Mouse (Mus musculus): Measurements from ENCODE around the gene Cdc14a. TPM values are rescaled to one million over a fixed set of nuclear protein-coding genes. Genes with fewer than 3 reads are reported as not detected.
"Not testable (repeated sequence)": the region's sequence is repeated elsewhere in the genome, so short reads cannot be mapped to it uniquely, and the experiment has no call there.

The Cdc14a gene
- total and polyA plus RNA-seq, 2 experiments from 2014 or later, result 3.1 to 4.1 TPM

DNA sequence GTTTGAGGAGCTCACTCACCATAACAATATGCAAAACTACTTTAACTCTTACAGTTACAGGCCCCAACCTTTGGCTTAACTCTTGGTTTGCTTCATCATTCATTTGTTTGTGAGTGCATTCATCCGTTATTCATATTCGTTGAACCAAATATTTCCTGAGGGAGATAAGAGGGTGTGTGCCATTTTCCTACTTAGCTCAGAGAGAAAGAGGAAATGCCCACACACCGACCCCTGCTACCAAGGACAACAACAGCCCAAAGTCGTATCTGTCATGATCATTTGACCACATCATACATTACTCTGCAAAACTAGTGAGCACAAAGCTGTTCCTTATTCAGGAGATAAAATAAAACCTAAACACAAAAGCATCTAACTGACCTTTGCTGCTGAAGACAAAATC lies 66.7 kb downstream of the Cdc14a start:
- DNase-seq (no peak), ATAC-seq (no peak)
- Histone ChIP-seq H3K27ac (ENCODE audit: low read depth, low read length) (no peak overlapping the region), H3K9me3 (ENCODE audit: low read length) (no peaks in the 10 kb centered on the region), H3K4me3 (ENCODE audit: low read depth, low read length) (no peak overlapping the region), H3K4me2 (ENCODE audit: low read depth) (no peak overlapping the region), H3K36me3 (ENCODE audit: insufficient read depth) (no peaks in the 10 kb centered on the region), H3K4me1 (ENCODE audit: insufficient read depth) (no peaks in the 10 kb centered on the region), H3K27me3 (ENCODE audit: insufficient read depth, low read length) (no peaks in the 10 kb centered on the region), H3K9ac (no peak overlapping the region)
- whole genome bisulfite sequencing, result 80% methylated on average over 4 of the region's 4 CpGs
- no peak for TF ChIP-seq CTCF (IDR thresholded peaks at IDR 0.05; ENCODE audit: low read depth)

DNA sequence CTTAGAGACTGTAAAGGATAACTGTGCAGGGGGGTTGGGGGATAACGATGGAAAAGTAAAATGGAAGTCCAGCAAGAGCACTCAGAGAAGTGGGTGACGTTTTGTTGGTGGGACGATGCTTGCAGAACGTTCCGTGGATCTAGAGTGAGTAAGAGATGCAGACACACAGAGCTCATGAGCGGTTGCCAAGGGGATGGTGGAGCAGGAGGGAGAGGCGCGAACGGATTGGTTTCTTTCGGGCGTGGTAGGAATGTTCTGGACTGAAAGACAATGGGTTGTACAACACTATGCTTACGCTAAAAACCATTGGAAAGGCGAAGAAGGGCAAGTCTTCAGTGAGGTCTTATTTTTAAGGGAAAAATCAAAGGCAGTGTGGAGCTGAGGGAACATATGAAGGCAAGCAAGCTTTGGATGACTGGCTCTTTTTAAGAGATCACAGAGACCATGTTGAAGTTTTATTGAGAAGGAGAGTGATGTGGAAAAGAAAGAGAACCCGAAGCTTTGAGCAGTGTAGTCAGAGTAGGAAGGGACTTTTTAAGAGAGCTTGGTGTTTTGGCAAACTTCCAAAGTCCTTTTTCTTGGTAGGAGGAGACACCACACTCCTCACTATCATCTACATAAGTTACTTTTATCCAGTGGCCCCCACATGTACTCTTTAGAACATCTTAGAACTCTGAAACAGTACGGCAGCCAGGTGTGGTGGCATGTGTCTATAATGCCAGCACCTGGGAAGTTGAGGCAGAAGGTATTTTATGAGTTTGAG lies 68.6 kb downstream of the Cdc14a start:
- H3K4me3 ChIP-seq (ENCODE audit: low read depth, low read length), result no peak overlapping the region
- no peaks in the 10 kb centered on the region for H3K4me1 ChIP-seq (ENCODE audit: insufficient read depth)
- ATAC-seq (no peak), DNase-seq (no peak)
- no peaks in the 10 kb centered on the region for H3K36me3 ChIP-seq (ENCODE audit: insufficient read depth)
- H3K4me2 ChIP-seq (ENCODE audit: low read depth), result no peak overlapping the region
- no peak overlapping the region for H3K9ac ChIP-seq
- no peaks in the 10 kb centered on the region for H3K27me3 ChIP-seq (ENCODE audit: insufficient read depth, low read length)
- WGBS, result 87% methylated on average over 15 of the region's 15 CpGs
- no peak for TF ChIP-seq CTCF (IDR thresholded peaks at IDR 0.05; ENCODE audit: low read depth)
- H3K9me3 ChIP-seq (ENCODE audit: low read length), result no peaks in the 10 kb centered on the region
- H3K27ac ChIP-seq (ENCODE audit: low read depth, low read length), result no peak overlapping the region

DNA sequence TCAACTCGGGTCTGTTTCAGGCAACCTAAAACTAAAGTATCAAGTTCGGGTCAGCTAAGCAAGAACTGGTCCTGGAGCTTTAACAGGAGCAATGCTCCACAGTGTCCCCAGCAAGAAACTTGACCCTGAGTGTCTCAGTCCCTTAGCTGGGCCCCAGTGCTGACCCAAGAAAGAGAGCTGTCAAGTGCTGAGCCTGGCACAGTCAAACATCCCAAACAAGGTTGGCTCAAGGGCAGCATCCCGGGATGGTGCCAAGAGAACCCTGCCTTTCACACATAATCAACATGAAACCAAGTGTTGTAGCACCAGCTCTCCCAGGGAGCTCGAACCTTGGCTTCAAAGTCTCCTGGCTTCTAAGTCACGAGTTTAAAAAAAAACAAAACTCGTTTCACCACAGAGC lies 71.3 kb downstream of the Cdc14a start:
- Histone ChIP-seq H3K4me1 (ENCODE audit: insufficient read depth) (no peaks in the 10 kb centered on the region), H3K27me3 (ENCODE audit: insufficient read depth, low read length) (no peaks in the 10 kb centered on the region), H3K4me2 (ENCODE audit: low read depth) (no peak overlapping the region), H3K4me3 (ENCODE audit: low read depth, low read length) (no peak overlapping the region), H3K9me3 (ENCODE audit: low read length) (no peaks in the 10 kb centered on the region), H3K9ac (no peak overlapping the region), H3K36me3 (ENCODE audit: insufficient read depth) (no peaks in the 10 kb centered on the region), H3K27ac (ENCODE audit: low read depth, low read length) (no peak overlapping the region)
- TF ChIP-seq CTCF (IDR thresholded peaks at IDR 0.05; ENCODE audit: low read depth), result no peak
- ATAC-seq (no peak; the same call in 1 of the 2 replicates), DNase-seq (no peak)
- 70% methylated on average over 6 of the region's 6 CpGs for whole genome bisulfite sequencing

DNA sequence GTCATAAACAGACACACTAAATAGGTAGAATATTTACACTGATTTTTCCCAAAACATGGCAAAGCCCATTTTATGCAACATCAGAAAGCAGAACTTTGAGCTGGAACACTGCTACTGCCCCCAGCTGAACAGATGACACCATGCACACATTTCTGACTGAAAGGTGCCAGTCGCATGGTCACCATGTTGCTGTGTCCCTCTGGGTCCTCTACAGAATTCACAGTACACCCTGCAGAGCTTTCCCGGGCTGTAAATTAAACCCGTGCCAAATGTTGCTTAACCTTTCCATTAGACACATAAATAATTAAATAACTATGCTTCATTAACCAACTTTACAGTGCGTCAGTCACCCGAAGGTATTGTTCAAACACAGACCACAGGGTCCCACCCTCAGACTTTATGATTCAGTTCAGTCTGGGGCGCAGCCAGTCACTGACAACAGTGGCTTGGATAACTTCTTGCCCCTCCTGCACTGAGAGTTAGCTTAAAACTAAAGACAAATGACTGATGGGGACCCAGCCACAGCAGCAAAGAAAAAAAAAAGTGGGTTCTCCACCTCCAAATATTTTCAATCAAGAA lies 73.4 kb downstream of the Cdc14a start:
- no peak overlapping the region for H3K4me2 ChIP-seq (ENCODE audit: low read depth)
- H3K9ac ChIP-seq, result no peak overlapping the region
- TF ChIP-seq CTCF (IDR thresholded peaks at IDR 0.05; ENCODE audit: low read depth), result no peak
- no peak overlapping the region for H3K4me3 ChIP-seq (ENCODE audit: low read depth, low read length)
- H3K27me3 ChIP-seq (ENCODE audit: insufficient read depth, low read length), result no peaks in the 10 kb centered on the region
- H3K27ac ChIP-seq (ENCODE audit: low read depth, low read length), result no peak overlapping the region
- DNase-seq (no peak), ATAC-seq (no peak)
- no peaks in the 10 kb centered on the region for H3K9me3 ChIP-seq (ENCODE audit: low read length)
- H3K4me1 ChIP-seq (ENCODE audit: insufficient read depth), result no peaks in the 10 kb centered on the region
- 42% methylated on average over 6 of the region's 6 CpGs for WGBS
- H3K36me3 ChIP-seq (ENCODE audit: insufficient read depth), result no peaks in the 10 kb centered on the region

DNA sequence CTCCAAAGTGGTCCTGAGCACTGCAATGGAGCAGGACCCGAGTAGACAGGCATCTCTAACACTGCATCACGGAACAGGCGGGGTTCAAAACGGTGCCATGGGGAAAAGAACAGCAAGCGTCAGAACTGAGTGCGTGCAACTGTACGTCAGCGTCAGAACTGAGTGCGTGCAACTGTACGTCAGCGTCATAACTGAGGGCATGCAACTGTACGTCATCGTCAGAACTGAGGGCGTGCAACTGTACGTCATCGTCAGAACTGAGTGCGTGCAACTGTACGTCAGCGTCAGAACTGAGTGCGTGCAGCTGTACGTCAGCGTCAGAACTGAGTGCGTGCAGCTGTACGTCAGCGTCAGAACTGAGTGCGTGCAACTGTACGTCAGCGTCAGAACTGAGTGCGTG lies 76.3 kb downstream of the Cdc14a start:
- ATAC-seq; H3K36me3 ChIP-seq (ENCODE audit: insufficient read depth); H3K4me1 ChIP-seq (ENCODE audit: insufficient read depth); H3K27ac ChIP-seq (ENCODE audit: low read depth, low read length); H3K9ac ChIP-seq; H3K9me3 ChIP-seq (ENCODE audit: low read length); H3K4me3 ChIP-seq (ENCODE audit: low read depth, low read length); DNase-seq; H3K4me2 ChIP-seq (ENCODE audit: low read depth); H3K27me3 ChIP-seq (ENCODE audit: insufficient read depth, low read length): not testable (repeated sequence)
- WGBS, result 95% methylated on average over 29 of the region's 29 CpGs

DNA sequence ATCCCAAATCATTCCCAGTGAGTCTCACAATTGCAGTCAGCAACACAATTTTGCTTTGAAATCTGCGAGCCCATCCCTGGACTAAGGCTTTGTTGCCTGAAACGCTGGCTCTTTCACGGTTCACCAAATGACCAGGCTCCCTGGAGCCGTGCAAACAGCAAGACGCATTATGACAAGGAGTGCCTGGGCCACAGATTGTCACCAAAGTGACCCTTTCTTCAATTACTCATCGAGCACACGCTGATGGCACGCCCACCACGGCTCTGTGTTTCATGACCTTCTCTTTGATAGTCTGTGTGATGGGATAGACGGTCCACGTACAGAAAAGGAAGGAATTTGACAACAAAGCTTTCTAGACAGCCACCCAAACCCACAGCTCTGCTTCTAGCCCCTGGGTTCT lies 78.6 kb downstream of the Cdc14a start:
- ATAC-seq (no peak), DNase-seq (no peak)
- no peaks in the 10 kb centered on the region for H3K9me3 ChIP-seq (ENCODE audit: low read length)
- H3K36me3 ChIP-seq (ENCODE audit: insufficient read depth), result no peaks in the 10 kb centered on the region
- no peak overlapping the region for H3K27ac ChIP-seq (ENCODE audit: low read depth, low read length)
- H3K4me1 ChIP-seq (ENCODE audit: insufficient read depth), result no peaks in the 10 kb centered on the region
- WGBS, result 74% methylated on average over 11 of the region's 11 CpGs
- H3K4me2 ChIP-seq (ENCODE audit: low read depth), result no peak overlapping the region
- no peak for TF ChIP-seq CTCF (IDR thresholded peaks at IDR 0.05; ENCODE audit: low read depth)
- H3K9ac ChIP-seq, result no peak overlapping the region
- H3K27me3 ChIP-seq (ENCODE audit: insufficient read depth, low read length), result no peaks in the 10 kb centered on the region
- no peak overlapping the region for H3K4me3 ChIP-seq (ENCODE audit: low read depth, low read length)

DNA sequence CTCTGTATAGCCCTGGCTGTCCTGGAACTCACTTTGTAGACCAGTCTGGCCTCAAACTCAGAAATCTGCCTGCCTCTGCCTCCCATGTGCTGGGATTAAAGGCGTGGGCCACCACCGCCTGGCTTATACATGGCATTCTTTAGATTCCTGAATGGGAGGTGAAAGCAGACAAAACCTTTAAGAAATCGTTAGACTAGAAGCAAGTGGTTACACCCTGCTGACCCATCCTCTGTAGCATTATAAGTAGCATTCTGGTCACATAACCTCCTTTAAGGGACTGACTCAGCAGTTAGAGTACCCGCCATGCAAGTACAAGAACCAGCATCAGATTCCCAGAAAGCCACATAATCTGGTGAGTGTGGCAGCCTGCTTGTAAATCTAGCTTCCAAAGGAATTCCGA lies 81.6 kb downstream of the Cdc14a start:
- 75% methylated on average over 5 of the region's 5 CpGs for WGBS
- no peak for TF ChIP-seq CTCF (IDR thresholded peaks at IDR 0.05; ENCODE audit: low read depth)
- no peak overlapping the region for H3K9ac ChIP-seq
- H3K4me2 ChIP-seq (ENCODE audit: low read depth), result no peak overlapping the region
- H3K27me3 ChIP-seq (ENCODE audit: insufficient read depth, low read length), result no peaks in the 10 kb centered on the region
- H3K9me3 ChIP-seq (ENCODE audit: low read length), result no peaks in the 10 kb centered on the region
- no peak overlapping the region for H3K27ac ChIP-seq (ENCODE audit: low read depth, low read length)
- DNase-seq, result no peak
- no peak overlapping the region for H3K4me3 ChIP-seq (ENCODE audit: low read depth, low read length)
- ATAC-seq, result no peak
- H3K36me3 ChIP-seq (ENCODE audit: insufficient read depth), result no peaks in the 10 kb centered on the region
- H3K4me1 ChIP-seq (ENCODE audit: insufficient read depth), result no peaks in the 10 kb centered on the region

All from forebrain, postnatal 0 days (tissue).